Mouse (Mus musculus) gastrocnemius, postnatal 10 days (tissue): ENCODE data around the gene Gm3147. TPM values are rescaled to one million over a fixed set of nuclear protein-coding genes. Genes with fewer than 3 reads are reported as not detected.
"Not testable (repeated sequence)": the region's sequence is repeated elsewhere in the genome, so short reads cannot be mapped to it uniquely, and the experiment has no call there.

Source experiments
- DNase-seq: peaks from one replicate; pipeline ENCODE4 v3.0.0; 2021; ENCODE audit warnings: mixed read lengths
- long read RNA-seq, 2 experiments: library from polyadenylated mRNA; stranded (forward); transcript quantifications; one replicate each; pipeline ENCODE4 v2.0.0; 2021
- total RNA-seq, 2 experiments: library from RNA; stranded (reverse); gene quantifications; 2 replicates each; pipeline ENCODE4 v1.2.3; 2021

Gm3147 gene
- not detected for total RNA-seq
- long read RNA-seq, experiment 1: 0 reads
- long read RNA-seq, experiment 2: 0 reads

- not testable (repeated sequence) for DNase-seq
Observed at GRCm38 (mm10) chr5:94616242-94616641, at the start of gene Gm3147. Gene Gm3147 (minus strand): TSS chr5:94616342.

- DNase-seq: not testable (repeated sequence)
Observed at GRCm38 (mm10) chr5:94648082-94648481, 31.9 kb upstream of the Gm3147 start, which contains the start of gene Gm6205. Gene Gm6205 (plus strand): TSS chr5:94648382.

GRCm38 (mm10) chr5:94623679-94624078 lies 7.5 kb upstream of the Gm3147 start, which contains the start of gene Gm6509:
Gene Gm6509 (plus strand): TSS chr5:94623979.
- DNase-seq: not testable (repeated sequence)

Other genes starting within 250 kb of the Gm3147 start
- not detected for gene Gm7682, start 170.6 kb downstream of the Gm3147 start, total RNA-seq
- not detected for gene Gm3139, start 90.1 kb downstream of the Gm3147 start, total RNA-seq
- not detected for gene Gm6509, start 7.6 kb upstream of the Gm3147 start, total RNA-seq
- gene Gm6205, start 32.0 kb upstream of the Gm3147 start, total RNA-seq: not detected
- gene Gm3183, start 249.1 kb upstream of the Gm3147 start, total RNA-seq: not detected